Mouse (Mus musculus) retina, adult 2 months (tissue): ENCODE measurements around the gene Gm47791.

Experiments used
- DNase-seq: peaks from one replicate; pipeline ENCODE4 v3.0.0-alpha.2; 2012; ENCODE audit warnings: low read depth, low spot score

Gm47791 gene

GRCm38 (mm10) chr1:82787414-82787813, 16.4 kb upstream of the Gm47791 start:
- peak; percentile 36 for DNase-seq

- DNase-seq = no peak
These were observed 14.5 kb upstream of the Gm47791 start for GRCm38 (mm10) chr1:82785546-82785945.

- no peak for DNase-seq
These were observed 12.5 kb upstream of the Gm47791 start for GRCm38 (mm10) chr1:82783559-82783958.

- no peak for DNase-seq
These were observed 8.4 kb upstream of the Gm47791 start for GRCm38 (mm10) chr1:82779388-82779966.

GRCm38 (mm10) chr1:82775293-82775692, 4.2 kb upstream of the Gm47791 start:
- no peak for DNase-seq

- no peak for DNase-seq
These were observed 2.2 kb upstream of the Gm47791 start for GRCm38 (mm10) chr1:82773208-82773607.

- no peak for DNase-seq
These were observed 1.4 kb upstream of the Gm47791 start for GRCm38 (mm10) chr1:82772428-82772827.

GRCm38 (mm10) chr1:82768269-82768668, 2.8 kb downstream of the Gm47791 start, which contains the start of gene Tm4sf20:
TSS of gene Tm4sf20 (minus strand) at chr1:82768461.
- no peak for DNase-seq

- no peak for DNase-seq
These were observed 4.4 kb downstream of the Gm47791 start for GRCm38 (mm10) chr1:82766641-82767040.

- no peak for DNase-seq
These were observed 4.8 kb downstream of the Gm47791 start for GRCm38 (mm10) chr1:82766227-82766626.

- no peak for DNase-seq
These were observed 8.8 kb downstream of the Gm47791 start for GRCm38 (mm10) chr1:82762274-82762673.

- DNase-seq = no peak
These were observed 9.4 kb downstream of the Gm47791 start for GRCm38 (mm10) chr1:82761454-82762169.

GRCm38 (mm10) chr1:82759520-82759919, 11.5 kb downstream of the Gm47791 start:
- no peak for DNase-seq

- DNase-seq = no peak
These were observed 23.2 kb downstream of the Gm47791 start for GRCm38 (mm10) chr1:82747714-82748452.

GRCm38 (mm10) chr1:82746408-82746807, 24.6 kb downstream of the Gm47791 start:
- peak; percentile 69 for DNase-seq

- DNase-seq = no peak
These were observed 27.1 kb downstream of the Gm47791 start for GRCm38 (mm10) chr1:82743962-82744361.

- no peak for DNase-seq
These were observed 29.5 kb downstream of the Gm47791 start for GRCm38 (mm10) chr1:82741539-82741938.

- DNase-seq = no peak
These were observed 33.0 kb downstream of the Gm47791 start for GRCm38 (mm10) chr1:82738066-82738465.

GRCm38 (mm10) chr1:82733357-82733756, 37.7 kb downstream of the Gm47791 start:
- DNase-seq = no peak

GRCm38 (mm10) chr1:82726482-82726881, 44.6 kb downstream of the Gm47791 start:
- DNase-seq = no peak

GRCm38 (mm10) chr1:82725875-82726185, 45.2 kb downstream of the Gm47791 start:
- no peak for DNase-seq

- no peak for DNase-seq
These were observed 45.8 kb downstream of the Gm47791 start for GRCm38 (mm10) chr1:82725026-82725874.
